Mouse (Mus musculus) lung, adult 2 months (tissue): ENCODE measurements around the gene Retsat.

ENCODE experiments used
- CTCF ChIP-seq: fragments of 200-500 bp; IDR thresholded peaks from 2 replicates; pipeline ENCODE4 v1.5.1; 2011; ENCODE audit warnings: mild to moderate bottlenecking, low read length, control low read depth; ENCODE audit not compliant: insufficient read depth
- POLR2A ChIP-seq: fragments of 200-500 bp; IDR thresholded peaks from 2 replicates; pipeline ENCODE4 v1.6.1; 2011; ENCODE audit warnings: low read depth, mild to moderate bottlenecking, control low read depth, low read length, borderline replicate concordance; ENCODE audit errors: extremely low read depth

DNA sequence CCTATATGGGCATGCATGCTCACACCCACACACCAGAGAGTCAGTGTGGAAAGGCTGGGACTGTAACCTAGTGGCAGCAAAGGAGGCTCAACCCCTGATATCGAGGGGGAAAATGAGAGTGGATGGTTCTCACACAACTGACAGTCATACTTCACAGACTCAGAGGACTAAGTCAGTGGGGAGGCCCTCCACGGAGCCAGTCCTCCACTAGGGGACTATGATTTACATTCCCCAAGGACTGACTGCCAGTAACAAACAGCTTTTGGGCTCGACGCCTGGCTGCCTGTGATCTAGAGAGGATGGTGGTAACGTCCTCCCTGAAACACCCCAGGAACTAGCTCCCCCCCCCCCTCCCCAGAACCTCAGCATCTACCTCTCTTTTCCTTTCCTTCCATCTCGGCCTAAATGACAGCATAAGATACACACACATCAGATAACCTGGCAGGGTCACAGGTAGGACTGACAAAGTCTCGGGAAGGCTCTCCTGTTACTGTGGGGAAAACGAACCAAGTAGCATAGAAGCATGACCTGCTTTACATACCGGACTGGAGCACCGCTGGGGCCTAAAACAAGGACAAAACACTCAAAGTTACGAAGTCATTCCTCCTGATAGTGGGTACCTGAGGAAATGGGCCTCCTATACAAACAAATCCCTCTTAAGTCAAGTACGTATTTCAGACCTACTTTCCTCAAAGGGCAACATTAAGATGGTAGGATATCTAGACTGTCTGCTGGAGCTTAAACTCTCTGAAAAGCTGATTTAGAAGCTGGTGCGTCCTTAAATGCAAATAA, 996 bp upstream of the Retsat start:
- TF ChIP-seq CTCF: no peak
- no peak for TF ChIP-seq POLR2A
